In genomic region chr6:83034463-83035055, GRCm38 (mm10) we compare ENCODE assay signal across 10 mouse cellular contexts. TPM values are rescaled to one million over a fixed set of nuclear protein-coding genes. Genes with fewer than 3 reads are reported as not detected.
DNase-seq lines count a peak whose midpoint lies in the region; ATAC-seq and TF ChIP-seq lines count a peak whose summit lies in the region.
"Had no signal": no experiment of that assay in that cellular context is flagged by ENCODE, and none has a peak within 500 bp of the region (broad histone marks: within the 10 kb centered on the region; RNA-seq: fewer than 3 reads in every experiment).

No protein-coding gene starts in this region.

- no peak for DNase-seq in lung, embryonic 14.5 days
- no peak for DNase-seq in lung, adult 18-20 months
- peak; percentile 51 for DNase-seq in forebrain, embryonic 11.5 days (ENCODE audit: low spot score)
- peak; percentile 38 for DNase-seq in limb, embryonic 10.5 days (ENCODE audit: low spot score)
- no peak for DNase-seq in B cell, adult 2 months
- no peak for DNase-seq in spleen, adult 12 weeks (ENCODE audit: low spot score)
- DNase-seq: thymus, postnatal 4 days had no signal

- H3K9ac ChIP-seq in lung, embryonic 14.5 days, result peak overlapping the region; percentile 66
- peak overlapping the region; percentile 63 for H3K9ac ChIP-seq in forebrain, embryonic 11.5 days (ENCODE audit: low read length)
- H3K9ac ChIP-seq in neural tube, embryonic 15.5 days (replicated peaks), result peak overlapping the region; percentile 30

- peak; percentile 0; the same call in 1 of the 2 replicates for ATAC-seq in lung, embryonic 14.5 days (ENCODE audit: insufficient read depth)
- no peak for ATAC-seq in forebrain, embryonic 11.5 days (replicated peaks; ENCODE audit: low FRiP score)
- ATAC-seq in neural tube, embryonic 15.5 days (ENCODE audit: low FRiP score), result no peak
- no peak for ATAC-seq in monocyte, adult 5-6 weeks (replicated peaks; ENCODE audit: insufficient number of reproducible peaks, low FRiP score, low TSS enrichment, poor library complexity, severe bottlenecking)

- peak overlapping the region; percentile 93; the same call in 1 of the 2 replicates for H3K27ac ChIP-seq in lung, embryonic 14.5 days (ENCODE audit: low read depth)
- H3K27ac ChIP-seq in forebrain, embryonic 11.5 days (ENCODE audit: low read depth, low read length), result no peak overlapping the region
- H3K27ac ChIP-seq in limb, embryonic 10.5 days, result peak overlapping the region; percentile 88
- peak overlapping the region; percentile 71 for H3K27ac ChIP-seq in neural tube, embryonic 15.5 days (replicated peaks)

- peak overlapping the region; percentile 55 for H3K4me3 ChIP-seq in lung, embryonic 14.5 days (ENCODE audit: low read depth, low read length)
- peak overlapping the region; percentile 43; the same call in 1 of the 2 replicates for H3K4me3 ChIP-seq in forebrain, embryonic 11.5 days (ENCODE audit: low read depth, low read length)
- peak overlapping the region; percentile 66 for H3K4me3 ChIP-seq in limb, embryonic 10.5 days
- H3K4me3 ChIP-seq in neural tube, embryonic 15.5 days (replicated peaks), result peak overlapping the region; percentile 47

- H3K9me3 ChIP-seq in lung, embryonic 14.5 days (ENCODE audit: low read depth, low read length), result no peaks in the 10 kb centered on the region
- no peaks in the 10 kb centered on the region for H3K9me3 ChIP-seq in forebrain, embryonic 11.5 days (ENCODE audit: control insufficient read depth, low read length)
- no peaks in the 10 kb centered on the region for H3K9me3 ChIP-seq in limb, embryonic 10.5 days (replicated peaks)
- no peaks in the 10 kb centered on the region for H3K9me3 ChIP-seq in neural tube, embryonic 15.5 days (replicated peaks)

- 17% methylated on average over 5 of the region's 5 CpGs for WGBS in lung, embryonic 14.5 days
- 23% methylated on average over 5 of the region's 5 CpGs for WGBS in forebrain, embryonic 11.5 days
- 17% methylated on average over 5 of the region's 5 CpGs for WGBS in limb, embryonic 10.5 days
- 25% methylated on average over 5 of the region's 5 CpGs for WGBS in neural tube, embryonic 15.5 days

- H3K4me1 ChIP-seq in lung, embryonic 14.5 days (ENCODE audit: insufficient read depth), result 0 out of 2 replicates have a peak, but pooled peaks cover 9% of the 10 kb centered on the region
- peaks cover 7% of the 10 kb centered on the region for H3K4me1 ChIP-seq in forebrain, embryonic 11.5 days (replicated peaks; ENCODE audit: control insufficient read depth, insufficient read depth, low read length)
- peaks cover 49% of the 10 kb centered on the region for H3K4me1 ChIP-seq in limb, embryonic 10.5 days
- peaks cover 30% of the 10 kb centered on the region for H3K4me1 ChIP-seq in neural tube, embryonic 15.5 days

- no peaks in the 10 kb centered on the region for H3K27me3 ChIP-seq in lung, embryonic 14.5 days (ENCODE audit: insufficient read depth, low read length)
- H3K27me3 ChIP-seq in forebrain, embryonic 11.5 days (ENCODE audit: control insufficient read depth, insufficient read depth, low read length), result peaks cover 21% of the 10 kb centered on the region
- peaks cover 72% of the 10 kb centered on the region for H3K27me3 ChIP-seq in limb, embryonic 10.5 days (ENCODE audit: low read depth, poor library complexity, severe bottlenecking)
- H3K27me3 ChIP-seq in neural tube, embryonic 15.5 days (replicated peaks), result peaks cover 54% of the 10 kb centered on the region

- no peak for TF ChIP-seq CTCF in lung, embryonic 14.5 days (IDR thresholded peaks at IDR 0.05; ENCODE audit: low read depth)

- H3K36me3 ChIP-seq in lung, embryonic 14.5 days (ENCODE audit: insufficient read depth), result no peaks in the 10 kb centered on the region
- H3K36me3 ChIP-seq in forebrain, embryonic 11.5 days (ENCODE audit: control insufficient read depth, insufficient read depth, low read length), result no peaks in the 10 kb centered on the region
- no peaks in the 10 kb centered on the region for H3K36me3 ChIP-seq in limb, embryonic 10.5 days
- H3K36me3 ChIP-seq in neural tube, embryonic 15.5 days, result no peaks in the 10 kb centered on the region

- H3K4me2 ChIP-seq in lung, embryonic 14.5 days, result peak overlapping the region; percentile 78
- H3K4me2 ChIP-seq in forebrain, embryonic 11.5 days (ENCODE audit: low read depth, low read length, severe bottlenecking), result peak overlapping the region; percentile 90
- H3K4me2 ChIP-seq in neural tube, embryonic 15.5 days, result peak overlapping the region; percentile 74

RNA-seq across cellular contexts. Expression of gene Loxl3, which starts 0.6 kb away (rescaled TPM):
- 19.5 and 19.8 TPM in 2 replicates for polyA plus RNA-seq in lung, embryonic 14.5 days (2014; fragmentation: Nextera tagmentation; extraction: Ambion mirVana)
- 9.2 and 9.9 TPM in 2 replicates for polyA plus RNA-seq in forebrain, embryonic 11.5 days (2014; fragmentation: Nextera tagmentation; extraction: Ambion mirVana)
- 6.3 and 12.8 TPM in 2 replicates for polyA plus RNA-seq in limb, embryonic 10.5 days (2016; fragmentation: Nextera tagmentation; extraction: Ambion mirVana)
- polyA plus RNA-seq in neural tube, embryonic 15.5 days (2015; fragmentation: Nextera tagmentation; extraction: Ambion mirVana), result 7.6 and 8.6 TPM in 2 replicates
- total RNA-seq in monocyte, adult 5-6 weeks (2017), result 2.3 to 10.2 TPM (median 4.2 TPM) in 3 replicates

RNA-seq across cellular contexts. Expression of gene Dok1, which starts 1.3 kb away (rescaled TPM):
- polyA plus RNA-seq in lung, embryonic 14.5 days (2014; fragmentation: Nextera tagmentation; extraction: Ambion mirVana), result 11.9 and 12.0 TPM in 2 replicates
- 4.8 and 5.6 TPM in 2 replicates for polyA plus RNA-seq in forebrain, embryonic 11.5 days (2014; fragmentation: Nextera tagmentation; extraction: Ambion mirVana)
- polyA plus RNA-seq in limb, embryonic 10.5 days (2016; fragmentation: Nextera tagmentation; extraction: Ambion mirVana), result 9.8 and 14.9 TPM in 2 replicates
- polyA plus RNA-seq in neural tube, embryonic 15.5 days (2015; fragmentation: Nextera tagmentation; extraction: Ambion mirVana), result 2.4 and 6.8 TPM in 2 replicates
- total RNA-seq in monocyte, adult 5-6 weeks (2017), result 36.6 to 44.9 TPM (median 43.6 TPM) in 3 replicates

RNA-seq across cellular contexts. Expression of gene Aup1, which starts 19.8 kb away (rescaled TPM):
- polyA plus RNA-seq in lung, embryonic 14.5 days (2014; fragmentation: Nextera tagmentation; extraction: Ambion mirVana), result 134 and 144 TPM in 2 replicates
- polyA plus RNA-seq in forebrain, embryonic 11.5 days (2014; fragmentation: Nextera tagmentation; extraction: Ambion mirVana), result 124 and 125 TPM in 2 replicates
- polyA plus RNA-seq in limb, embryonic 10.5 days (2016; fragmentation: Nextera tagmentation; extraction: Ambion mirVana), result 167 and 169 TPM in 2 replicates
- 182 and 185 TPM in 2 replicates for polyA plus RNA-seq in neural tube, embryonic 15.5 days (2015; fragmentation: Nextera tagmentation; extraction: Ambion mirVana)
- 187 to 238 TPM (median 209 TPM) in 3 replicates for total RNA-seq in monocyte, adult 5-6 weeks (2017)

RNA-seq across cellular contexts. Expression of gene Htra2, which starts 20.5 kb away (rescaled TPM):
- polyA plus RNA-seq in lung, embryonic 14.5 days (2014; fragmentation: Nextera tagmentation; extraction: Ambion mirVana), result 44.0 and 45.0 TPM in 2 replicates
- polyA plus RNA-seq in forebrain, embryonic 11.5 days (2014; fragmentation: Nextera tagmentation; extraction: Ambion mirVana), result 30.1 and 32.5 TPM in 2 replicates
- 76.2 and 82.6 TPM in 2 replicates for polyA plus RNA-seq in limb, embryonic 10.5 days (2016; fragmentation: Nextera tagmentation; extraction: Ambion mirVana)
- 80.8 and 83.1 TPM in 2 replicates for polyA plus RNA-seq in neural tube, embryonic 15.5 days (2015; fragmentation: Nextera tagmentation; extraction: Ambion mirVana)
- 81.4 to 125 TPM (median 105 TPM) in 3 replicates for total RNA-seq in monocyte, adult 5-6 weeks (2017)

RNA-seq across cellular contexts. Expression of gene Dqx1, which starts 23.1 kb away (rescaled TPM):
- 0.62 and 1.3 TPM in 2 replicates for polyA plus RNA-seq in lung, embryonic 14.5 days (2014; fragmentation: Nextera tagmentation; extraction: Ambion mirVana)
- 0.85 and 1.3 TPM in 2 replicates for polyA plus RNA-seq in forebrain, embryonic 11.5 days (2014; fragmentation: Nextera tagmentation; extraction: Ambion mirVana)
- polyA plus RNA-seq in limb, embryonic 10.5 days (2016; fragmentation: Nextera tagmentation; extraction: Ambion mirVana), result 1.4 and 1.5 TPM in 2 replicates
- 0.45 and 1.7 TPM in 2 replicates for polyA plus RNA-seq in neural tube, embryonic 15.5 days (2015; fragmentation: Nextera tagmentation; extraction: Ambion mirVana)
- total RNA-seq in monocyte, adult 5-6 weeks (2017), result 0.21 to 3.8 TPM (median 2.6 TPM) in 3 replicates
- total RNA-seq: common myeloid progenitor, adult 5-6 weeks had no signal

Comparison
In these comparisons a context has a peak if more than half of its experiments do, and no peak if none do; other contexts are left out.
1. DNase-seq: peak in forebrain, embryonic 11.5 days (single experiment) and limb, embryonic 10.5 days (single experiment); none in lung, embryonic 14.5 days (single experiment), lung, adult 18-20 months (0 of 2), B cell, adult 2 months (0 of 2) and spleen, adult 12 weeks (single experiment).
2. Peak in every context shown above with its lines, with median percentiles within 50 percentile points of each other: H3K4me2 ChIP-seq, H3K4me3 ChIP-seq and H3K9ac ChIP-seq.